Mouse (Mus musculus) gastrocnemius, adult 8-10 months (tissue): ENCODE measurements around the gene Adcy2. TPM values are rescaled to one million over a fixed set of nuclear protein-coding genes. Genes with fewer than 3 reads are reported as not detected.

ENCODE experiments used
- DNase-seq, 2 experiments: peaks; one replicate each; pipeline ENCODE4 v3.0.0; 2022; ENCODE audit warnings: low spot score in 2 of 2
- total RNA-seq, 4 experiments: library from RNA; stranded (reverse); gene quantifications; 2 replicates each; pipeline ENCODE4 v1.2.4; 2022

The Adcy2 gene
- total RNA-seq, 4 experiments from 2014 or later, result 42.3 to 48.5 (median 46.4) TPM

DNA sequence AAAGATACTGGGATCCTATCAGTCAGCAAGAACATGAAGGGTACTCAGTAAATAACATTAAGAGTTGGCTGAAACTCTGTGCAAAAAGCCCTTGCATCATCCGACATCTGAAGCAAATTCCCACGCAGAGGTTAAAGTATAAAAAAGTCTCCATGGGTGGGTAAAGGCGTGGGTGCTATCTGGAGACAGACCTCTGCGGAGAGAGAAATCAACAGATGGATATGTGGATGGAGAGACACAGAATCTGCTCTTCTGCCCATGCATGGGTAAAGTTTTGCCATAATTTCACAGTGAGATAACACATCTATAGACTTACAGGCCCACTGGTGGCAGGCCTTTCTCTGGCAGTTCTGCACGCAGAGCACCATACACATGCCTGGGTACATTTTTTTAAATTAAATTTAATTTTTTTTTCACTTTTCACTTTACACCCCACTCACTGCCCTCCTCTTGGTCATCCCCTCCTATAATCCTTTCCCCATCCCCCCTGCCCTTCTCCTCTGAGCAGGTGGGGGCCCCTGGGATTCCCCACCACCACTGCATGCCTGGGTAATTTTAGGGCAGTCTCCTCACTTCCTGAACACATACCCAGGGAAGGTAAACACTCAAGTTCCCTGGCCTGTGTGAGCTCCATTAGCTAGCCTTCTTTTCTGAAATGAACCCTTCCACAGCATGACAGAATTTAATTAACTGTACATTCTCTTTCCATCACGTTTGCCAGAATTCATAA, 169.1 kb downstream of the Adcy2 start:
- no peak for DNase-seq

DNA sequence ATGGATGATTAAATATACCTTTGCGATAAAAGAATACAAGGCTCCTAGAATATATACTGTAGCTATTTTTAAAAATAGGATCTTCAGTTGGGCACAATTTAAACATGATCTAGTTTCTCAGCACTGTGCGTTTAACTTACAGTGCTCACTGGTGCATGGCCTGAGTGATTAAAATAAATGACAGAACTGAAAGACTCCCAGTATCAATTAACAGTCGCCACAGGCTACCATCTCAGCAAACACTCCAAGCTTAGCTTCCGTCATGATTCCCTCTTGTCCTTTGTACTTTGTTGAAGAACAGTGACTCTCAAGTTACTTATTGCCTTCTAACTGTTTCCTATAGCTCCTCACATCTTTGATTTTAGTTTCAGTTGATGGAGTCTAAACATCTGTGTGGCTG, 170.9 kb downstream of the Adcy2 start:
- no peak for DNase-seq

DNA sequence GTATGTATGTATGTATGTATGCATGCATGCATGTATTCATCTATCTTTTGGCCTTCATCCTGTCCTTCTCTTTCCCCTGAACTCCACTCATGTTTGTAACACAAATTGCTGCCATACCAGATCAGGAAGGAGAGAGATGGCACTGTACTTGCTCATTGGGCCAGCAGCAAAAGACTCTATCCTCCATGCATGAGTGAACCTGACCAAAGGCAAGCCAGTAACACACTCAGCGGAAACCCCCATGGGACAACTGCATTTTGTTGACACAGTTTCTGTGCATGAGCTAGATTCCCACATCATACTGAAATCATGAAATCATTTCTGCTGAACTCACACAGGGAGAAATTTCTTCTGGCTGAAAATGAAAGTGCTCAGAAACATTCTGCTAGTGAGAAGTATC, 172.9 kb downstream of the Adcy2 start:
- DNase-seq, result no peak

DNA sequence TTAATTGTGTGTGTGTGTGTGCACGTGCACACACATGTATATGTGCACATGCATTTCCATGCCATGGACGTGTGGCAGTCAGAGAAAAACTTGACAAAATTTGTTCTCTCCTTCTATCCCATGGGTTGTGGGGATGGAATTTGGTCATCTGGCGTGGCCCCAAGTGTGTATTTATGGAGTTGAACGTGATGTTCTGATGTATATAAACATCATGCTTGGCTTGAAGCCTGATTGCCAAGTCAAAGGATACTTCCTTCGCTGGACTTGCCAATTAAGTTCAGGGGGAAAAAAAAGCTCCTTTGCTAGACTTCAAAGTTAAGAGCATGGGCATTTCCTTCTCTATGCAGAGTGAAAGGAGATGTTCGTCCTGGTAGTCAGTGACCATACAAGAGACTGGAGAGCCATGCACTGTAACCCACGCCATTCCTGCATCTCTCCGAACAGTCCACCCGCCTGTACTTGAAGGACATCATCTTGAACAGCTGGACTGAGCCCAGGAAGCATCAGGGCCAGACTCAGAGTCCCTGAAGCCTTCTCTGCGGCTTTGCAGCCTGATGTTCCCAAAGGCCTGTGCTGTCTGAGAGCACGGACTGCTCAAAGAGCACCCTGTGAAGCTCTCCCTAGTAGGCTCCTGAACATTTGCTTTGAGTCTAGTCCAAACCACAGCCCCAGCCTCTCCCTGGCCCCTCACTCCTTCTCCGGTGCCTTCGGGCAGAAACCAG, 178.3 kb downstream of the Adcy2 start:
- no peak for DNase-seq

DNA sequence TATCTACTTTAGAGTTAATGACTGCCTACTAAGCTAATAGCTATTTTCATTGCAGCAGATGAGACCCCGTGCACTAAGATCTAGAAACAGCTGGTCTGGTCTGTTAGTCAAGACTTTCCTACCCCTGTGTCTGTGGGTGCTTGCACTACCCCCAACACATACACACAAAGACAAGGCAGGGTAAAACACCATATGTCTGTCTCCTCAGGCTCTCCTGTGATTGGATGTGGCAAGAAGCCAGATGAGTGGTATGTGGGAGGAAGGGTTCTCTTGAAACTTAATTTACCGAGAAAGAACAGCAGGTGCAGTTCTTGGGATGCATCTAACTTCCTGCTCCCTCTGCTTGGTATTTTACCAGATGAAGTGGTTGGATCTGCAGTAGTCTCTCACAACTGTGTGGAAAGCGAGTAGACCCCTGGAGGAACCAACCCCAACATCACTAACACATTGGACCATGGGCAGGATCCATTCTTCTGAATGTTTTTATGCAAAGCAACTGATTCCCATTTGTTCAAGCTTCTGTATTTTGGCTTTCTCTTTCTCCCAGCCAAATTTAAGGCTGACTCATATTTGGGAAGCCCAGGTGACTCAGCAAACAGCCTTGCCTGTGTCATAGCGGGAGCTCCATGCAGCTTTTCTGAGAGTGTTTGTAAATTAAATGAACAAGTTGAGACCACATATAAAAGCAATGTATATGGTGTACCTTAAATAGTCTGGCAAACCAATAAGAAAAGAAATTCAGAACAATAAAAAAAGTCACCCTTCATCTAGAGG, 183.4 kb downstream of the Adcy2 start:
- DNase-seq, result no peak

DNA sequence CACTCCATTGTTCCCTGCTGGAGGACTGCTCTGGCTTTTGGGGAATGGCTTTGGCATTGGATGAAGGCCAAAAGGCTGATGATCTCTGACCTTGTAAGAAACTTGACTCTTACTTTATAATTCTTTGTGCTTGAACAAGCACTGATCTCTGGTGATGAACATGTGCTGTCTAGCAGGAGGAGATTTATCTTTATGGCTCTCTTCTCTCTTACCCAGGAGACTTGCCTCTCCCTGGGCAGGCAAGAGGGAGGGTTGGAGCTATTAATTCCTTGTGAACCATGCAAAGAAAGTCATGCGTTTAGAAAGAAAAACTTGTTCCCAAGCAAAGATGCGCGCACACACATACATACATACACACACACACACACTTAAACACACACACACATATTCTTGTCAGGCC, 188.2 kb downstream of the Adcy2 start:
- no peak for DNase-seq

DNA sequence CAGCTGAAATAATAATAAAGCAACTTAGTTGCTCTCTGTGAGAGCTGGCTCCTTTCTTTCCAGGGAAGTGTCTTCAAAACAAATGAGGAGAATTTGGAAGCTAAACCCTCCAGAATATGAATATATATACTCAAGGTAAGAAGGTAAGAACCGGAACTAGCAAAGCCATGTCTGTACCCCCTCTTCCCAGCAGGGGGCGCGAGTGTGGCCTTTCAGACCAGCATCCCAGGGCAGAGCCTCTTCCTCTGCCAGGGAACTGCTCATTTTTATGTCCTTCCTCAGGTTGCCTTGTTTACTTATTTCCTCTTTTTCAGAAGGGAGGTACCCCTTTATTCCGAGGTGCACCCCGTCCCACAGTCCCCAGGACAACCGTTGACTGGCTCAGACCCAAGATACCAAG, 199.6 kb downstream of the Adcy2 start:
- DNase-seq, result no peak

DNA sequence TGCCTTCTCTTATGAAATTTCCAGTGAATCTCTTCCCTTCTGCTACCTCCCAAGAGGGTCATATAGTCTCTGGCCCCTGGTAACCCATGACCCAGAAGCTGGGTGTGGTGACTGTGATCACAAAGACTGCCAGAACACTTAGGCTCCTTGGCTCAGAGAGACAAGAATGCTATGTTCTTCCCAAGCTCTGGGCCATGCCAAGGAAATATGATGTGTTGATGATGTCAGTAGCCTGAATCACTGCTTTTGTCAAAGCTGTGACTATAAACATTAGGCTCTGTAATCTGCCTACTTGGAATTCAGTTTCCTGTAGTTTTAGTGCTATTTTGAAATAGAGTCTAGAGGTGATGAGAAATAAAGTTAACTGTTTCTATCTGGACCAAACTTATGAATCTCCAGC, 206.1 kb downstream of the Adcy2 start:
- DNase-seq, result peak; percentile 47 to 70

DNA sequence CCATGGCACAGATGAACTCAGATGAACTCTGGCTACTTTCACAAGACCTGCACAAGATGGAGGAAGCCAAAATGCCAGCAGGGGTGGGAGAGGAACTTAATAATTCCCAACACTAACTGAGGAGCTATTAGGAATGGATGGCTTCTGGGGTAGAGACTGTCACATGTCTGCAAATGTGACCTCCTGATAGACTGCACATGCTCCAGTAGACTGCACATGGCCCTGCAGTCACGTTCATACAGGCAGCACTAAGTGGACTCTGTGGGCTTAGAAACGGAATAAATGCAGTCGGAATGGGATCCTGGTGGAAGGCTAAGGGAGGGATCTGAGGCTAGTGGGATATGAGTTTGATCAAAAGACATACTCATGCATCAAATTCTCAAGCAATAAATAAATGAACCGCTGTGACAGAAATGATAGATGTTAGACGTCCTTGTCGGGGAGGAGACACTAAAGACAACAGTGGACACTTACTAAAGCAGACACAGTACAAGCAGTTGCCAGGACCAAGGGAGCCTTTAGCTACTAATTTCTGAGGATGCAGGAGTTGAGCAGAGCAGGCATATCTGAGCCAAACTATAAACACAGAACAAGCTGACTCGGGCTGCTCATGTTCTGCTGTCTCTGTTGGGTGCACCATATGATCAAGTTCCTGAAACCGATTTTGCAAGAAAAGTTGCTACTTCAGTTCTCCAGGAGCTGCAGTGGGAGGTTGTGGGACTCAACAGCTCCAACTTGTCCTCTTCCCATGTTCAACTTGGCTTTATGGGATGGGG, 211.9 kb downstream of the Adcy2 start:
- no peak for DNase-seq

DNA sequence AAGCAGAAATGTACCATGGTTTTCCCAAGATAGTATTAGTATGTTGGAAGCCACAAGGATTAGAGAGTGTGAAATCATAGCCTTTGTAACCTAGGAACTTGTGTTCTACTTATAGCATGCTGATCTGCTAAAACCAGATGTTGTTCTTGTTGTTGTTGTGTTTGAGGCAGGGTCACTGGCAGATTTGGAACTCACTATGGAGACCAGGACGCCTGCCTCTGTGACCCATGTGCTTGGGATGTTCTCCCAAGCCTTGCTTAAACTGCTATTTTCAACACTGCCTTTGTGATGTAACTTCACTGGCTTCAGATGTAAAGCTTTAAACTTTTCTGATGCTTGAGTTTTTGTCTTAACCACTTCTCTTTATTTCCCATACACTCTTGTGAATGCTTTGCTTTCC, 216.2 kb downstream of the Adcy2 start:
- DNase-seq, result no peak

DNA sequence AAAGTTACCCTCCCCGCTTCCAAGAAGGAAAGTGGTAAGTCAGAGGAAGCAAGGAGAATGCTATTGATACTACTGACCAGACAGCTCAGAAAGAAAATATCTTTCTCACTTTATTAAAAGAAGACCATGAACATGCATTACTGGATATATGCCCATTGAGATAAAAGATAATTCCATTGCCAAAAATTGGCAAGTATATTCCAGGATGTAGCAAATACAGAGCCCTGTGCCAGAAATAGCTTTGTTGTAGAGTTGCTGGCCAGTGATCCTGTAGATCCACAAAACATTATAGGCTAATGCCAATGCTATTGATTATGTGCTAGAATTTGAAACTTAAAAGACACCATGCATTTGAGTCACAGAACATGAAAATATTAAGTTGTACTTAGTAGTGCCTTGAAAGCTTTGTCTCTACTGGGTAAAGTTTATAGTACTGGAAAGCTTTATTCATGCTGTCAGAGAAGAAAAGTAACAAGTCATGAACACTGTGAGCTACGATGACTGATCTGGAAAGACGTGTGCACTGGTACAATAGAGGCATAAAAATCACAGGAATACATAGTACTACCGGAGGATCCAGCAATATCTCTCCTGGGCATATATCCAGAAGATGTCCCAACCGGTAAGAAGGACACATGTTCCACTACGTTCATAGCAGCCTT, 221.2 kb downstream of the Adcy2 start:
- no peak for DNase-seq

DNA sequence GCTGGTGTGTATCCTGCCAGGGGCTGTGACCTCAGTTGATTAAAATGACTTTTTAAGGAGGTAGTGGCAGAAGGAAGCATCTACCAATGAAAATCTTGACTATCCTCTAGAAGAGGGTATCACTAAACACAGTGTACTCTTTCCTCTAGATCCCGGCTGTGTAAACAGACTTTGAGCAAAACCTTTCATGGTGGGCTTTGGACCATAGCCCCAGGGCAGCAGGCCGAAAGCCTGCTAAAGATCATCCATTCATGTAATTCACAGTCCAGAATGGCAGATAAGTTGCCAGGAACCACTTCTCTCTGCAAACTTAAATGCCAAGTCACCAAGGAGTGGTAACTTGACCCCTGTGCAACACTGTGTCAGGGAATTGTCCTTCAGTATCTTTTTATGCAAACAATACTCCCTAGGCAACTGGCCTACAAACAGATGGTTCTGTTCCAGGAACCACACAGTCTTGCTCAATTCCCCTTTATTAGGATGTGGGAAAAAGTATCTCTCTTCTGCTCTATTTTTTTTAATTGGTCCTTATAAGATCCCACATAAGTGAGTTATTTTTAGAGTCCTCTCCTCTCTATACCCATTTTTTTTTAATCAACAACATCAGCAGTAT, 225.6 kb downstream of the Adcy2 start:
- no peak for DNase-seq

DNA sequence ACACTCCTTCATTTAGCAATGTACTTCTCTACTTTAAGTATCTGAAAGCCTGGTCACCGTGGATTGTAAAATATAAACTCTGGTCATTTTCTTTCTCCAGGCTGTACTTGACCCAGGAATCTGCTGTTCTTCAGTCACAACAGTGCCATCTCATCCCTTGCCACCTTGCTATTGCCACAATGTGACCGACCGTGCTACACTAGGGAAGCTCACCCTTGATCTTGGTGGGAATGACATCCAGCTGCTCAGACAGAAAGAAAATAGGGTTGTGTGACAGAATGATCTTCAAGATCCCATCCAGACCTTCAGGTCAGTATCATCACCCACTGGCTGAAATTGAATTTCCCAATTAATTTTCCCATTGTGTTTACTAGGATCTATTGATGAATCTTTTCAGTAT, 230.8 kb downstream of the Adcy2 start:
- DNase-seq, result no peak

DNA sequence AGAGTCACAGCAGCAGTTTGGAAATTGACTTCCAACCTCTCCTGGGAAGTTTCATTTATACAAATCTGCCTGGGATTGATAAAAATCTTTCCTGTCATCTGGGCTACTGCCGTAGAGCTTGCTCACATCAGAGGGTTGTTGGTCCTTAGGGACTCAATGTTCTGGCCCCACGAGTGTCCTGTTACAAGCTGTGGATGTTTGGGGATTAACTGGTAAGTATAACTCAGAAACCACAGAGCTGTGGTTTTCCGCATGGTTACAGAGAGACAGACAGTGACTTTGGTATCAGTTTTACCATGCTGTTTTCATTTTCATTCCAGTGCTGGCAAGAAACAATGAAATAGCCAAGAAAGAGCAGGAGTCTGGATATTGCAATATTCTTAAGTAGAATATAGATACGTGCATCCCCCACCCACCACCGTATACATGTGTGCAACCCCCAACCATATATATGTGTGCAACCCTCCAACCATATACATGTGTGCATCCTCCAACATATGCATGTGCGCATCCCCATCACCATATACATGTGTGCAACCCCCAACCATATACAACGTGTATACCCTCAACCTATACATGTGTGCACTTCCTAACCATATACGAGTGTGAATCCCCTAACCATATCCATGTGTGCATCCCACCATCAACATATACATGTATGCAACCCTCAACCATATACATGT, 233.3 kb downstream of the Adcy2 start:
- DNase-seq, result no peak

DNA sequence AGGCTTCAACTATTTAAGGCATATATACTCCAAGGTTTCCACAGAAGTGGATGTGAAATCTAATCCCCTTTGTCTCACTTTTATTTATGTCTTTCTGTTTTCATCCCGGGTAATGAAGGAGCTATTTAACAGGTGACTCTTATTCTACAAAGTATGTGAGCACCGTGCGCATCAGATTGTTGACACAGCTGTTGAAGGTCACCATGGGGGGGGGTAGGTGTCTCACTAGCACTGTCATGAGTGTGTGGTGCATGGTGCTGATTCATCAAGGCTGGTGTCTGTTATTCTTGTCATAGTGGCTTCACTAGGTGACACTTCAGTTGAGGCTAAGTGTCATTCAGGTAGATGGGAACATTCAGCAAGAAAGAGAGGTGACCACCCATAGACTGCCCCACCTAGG, 234.7 kb downstream of the Adcy2 start:
- DNase-seq, result no peak

DNA sequence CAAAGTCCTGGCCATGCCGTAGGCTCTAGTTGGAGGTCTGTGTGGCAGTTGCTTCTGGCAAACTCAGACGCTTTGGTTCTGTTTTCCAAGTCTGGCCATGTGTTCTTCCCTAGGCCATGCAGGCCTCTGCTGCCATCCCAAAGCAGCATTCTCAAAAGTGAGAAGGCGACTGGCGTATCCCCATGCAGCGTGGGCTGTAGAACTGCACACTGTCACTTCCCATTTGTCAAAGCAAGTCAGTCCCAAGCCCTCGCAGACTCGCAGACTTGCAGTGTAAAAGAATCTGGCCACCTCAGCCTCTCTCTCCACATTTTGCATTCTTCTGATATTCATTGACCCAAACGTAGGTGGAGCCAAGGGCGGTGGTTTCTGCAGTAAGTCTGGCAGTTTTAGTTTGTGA, 249.5 kb downstream of the Adcy2 start:
- no peak for DNase-seq

DNA sequence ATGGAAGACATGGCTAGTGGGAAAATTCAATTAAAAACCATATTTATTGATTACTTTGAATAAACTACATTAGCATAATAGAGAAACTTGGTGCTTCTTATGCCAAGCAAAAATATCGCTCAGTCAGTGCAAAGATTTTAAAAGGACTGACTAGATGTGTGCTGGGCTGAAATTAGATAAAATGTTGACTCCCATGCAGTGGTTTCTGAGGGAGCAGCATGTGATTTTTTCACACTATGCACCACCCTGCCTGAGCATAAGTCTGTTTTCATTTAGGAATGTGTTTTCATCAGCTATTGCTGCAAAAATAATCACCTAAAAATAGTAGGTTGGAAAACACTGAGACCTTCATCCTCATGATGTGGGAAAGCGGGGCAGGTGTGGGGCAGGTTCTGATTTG, 250.0 kb downstream of the Adcy2 start:
- DNase-seq, result no peak

DNA sequence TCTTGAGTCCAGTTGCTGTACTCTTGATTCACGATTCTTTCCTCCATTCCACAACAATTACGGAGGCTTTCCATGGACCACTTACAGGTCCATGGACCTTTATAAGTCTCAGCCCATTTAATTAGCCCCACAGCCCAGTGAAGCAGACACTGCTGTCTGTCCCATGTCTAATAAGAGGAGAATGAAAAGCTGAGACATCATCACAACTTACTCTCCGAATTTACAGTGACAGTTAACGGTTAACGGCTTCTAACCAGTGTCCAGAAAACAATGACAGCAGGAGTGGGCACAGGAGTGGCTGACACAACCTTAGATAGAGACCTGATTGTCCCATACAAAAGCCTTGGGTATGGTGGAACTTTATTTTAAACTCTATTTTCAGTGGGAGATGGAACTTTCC, 253.9 kb downstream of the Adcy2 start:
- no peak for DNase-seq

DNA sequence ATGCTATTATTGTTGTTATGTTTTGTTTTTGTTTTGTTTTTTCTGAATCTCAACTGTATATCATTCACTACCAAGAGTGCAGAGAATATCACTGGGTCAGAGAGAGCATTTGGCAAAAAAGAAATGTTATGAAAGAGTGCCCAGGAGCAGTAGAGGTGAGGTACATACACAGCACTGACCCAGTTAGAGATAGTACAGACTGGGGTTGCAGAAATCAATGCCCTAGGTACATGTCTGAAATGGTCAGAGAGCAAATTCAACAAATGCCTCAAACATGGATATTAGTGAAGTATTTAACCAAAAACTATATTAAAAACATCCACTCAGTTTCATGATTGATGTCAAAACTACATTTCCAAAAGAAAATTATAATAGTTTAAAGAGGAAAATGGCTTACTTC, 286.7 kb downstream of the Adcy2 start:
- DNase-seq, result no peak

DNA sequence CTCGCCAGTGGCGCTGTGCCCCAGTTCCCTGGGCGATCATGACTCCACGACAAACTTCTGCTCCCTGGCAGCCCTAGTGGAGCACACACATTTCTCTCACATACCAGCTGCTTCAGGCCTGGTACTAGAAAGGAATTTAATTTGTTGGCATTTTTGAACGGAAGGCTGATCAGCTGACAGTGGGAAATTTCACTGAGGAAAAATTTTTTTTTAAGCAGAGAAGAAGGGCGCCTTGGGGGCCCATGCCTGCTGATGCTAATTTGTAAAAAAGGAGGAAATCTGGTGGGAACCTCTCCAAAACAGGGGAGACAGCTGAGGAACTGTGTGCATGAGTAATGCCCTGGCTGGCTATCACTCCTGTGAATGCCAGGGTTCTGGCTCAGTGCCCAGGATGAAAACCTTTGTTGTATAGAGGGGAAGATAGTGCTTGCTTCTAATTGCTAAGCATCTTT, 292.0 kb downstream of the Adcy2 start:
- no peak for DNase-seq
